Mouse (Mus musculus): ENCODE measurements at regions not wholly inside any gene's neighbourhood (a gene's known extent, or its start where the extent isn't known, plus 50 kb on each side); places are given as distances from the start of the nearest gene placed in this dataset.

DNA sequence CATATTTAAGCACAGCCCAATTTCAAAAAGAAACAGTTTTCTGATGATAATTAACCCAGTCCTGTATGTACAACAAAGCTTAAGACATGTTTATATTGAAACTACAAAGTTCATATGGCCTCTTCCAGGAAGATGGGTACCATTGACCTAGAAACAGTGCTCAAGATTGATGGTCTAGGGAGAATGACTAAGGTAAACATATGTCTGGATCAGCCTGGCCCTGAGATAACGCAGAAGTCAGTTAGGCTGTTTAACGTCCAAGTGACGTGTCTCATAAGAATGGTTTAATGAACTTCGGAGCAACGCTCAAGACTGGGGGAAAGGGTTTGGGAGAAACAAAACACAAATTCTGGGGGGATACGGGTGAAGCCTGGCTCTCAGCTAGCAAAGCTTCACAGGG, 60.8 kb upstream of the Plcz1 start:
- H3K27ac ChIP-seq (ENCODE audit: low read depth, low read length): no peak overlapping the region
- DNase-seq (no peak), ATAC-seq (no peak)
- WGBS: 94% methylated on average over 6 of the region's 6 CpGs
- no peaks in the 10 kb centered on the region for H3K9me3 ChIP-seq (ENCODE audit: low read length)
- H3K9ac ChIP-seq: no peak overlapping the region
- no peaks in the 10 kb centered on the region for H3K4me1 ChIP-seq (ENCODE audit: insufficient read depth)
- no peak for TF ChIP-seq CTCF (IDR thresholded peaks at IDR 0.05; ENCODE audit: low read depth)
- H3K36me3 ChIP-seq (ENCODE audit: insufficient read depth): no peaks in the 10 kb centered on the region
- H3K4me3 ChIP-seq (ENCODE audit: low read depth, low read length): no peak overlapping the region
- no peaks in the 10 kb centered on the region for H3K27me3 ChIP-seq (ENCODE audit: insufficient read depth, low read length)
- H3K4me2 ChIP-seq (ENCODE audit: low read depth): no peak overlapping the region

DNA sequence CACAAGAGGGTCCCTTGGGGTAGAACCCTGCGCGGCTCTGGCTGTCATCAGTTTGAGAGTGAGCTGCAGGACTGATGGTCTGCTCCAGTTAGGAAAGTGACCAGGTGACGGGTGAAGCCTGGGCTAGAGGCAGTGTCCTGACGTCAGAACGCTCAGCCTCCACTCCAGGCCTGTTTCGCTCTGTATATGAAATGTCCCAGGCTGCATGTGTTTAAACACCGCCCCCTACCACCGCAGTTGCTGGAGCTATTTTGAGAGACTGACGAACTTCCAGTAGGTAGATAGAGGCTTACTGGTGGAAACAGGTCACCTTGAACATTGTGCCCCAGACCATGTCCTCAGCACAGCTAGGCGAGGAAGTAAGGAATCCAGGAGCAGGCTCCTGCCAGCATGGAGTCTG, 54.2 kb upstream of the Plcz1 start:
- no peak overlapping the region for H3K27ac ChIP-seq (ENCODE audit: low read depth, low read length)
- H3K36me3 ChIP-seq (ENCODE audit: insufficient read depth): no peaks in the 10 kb centered on the region
- DNase-seq (no peak), ATAC-seq (no peak)
- no peak overlapping the region for H3K4me3 ChIP-seq (ENCODE audit: low read depth, low read length)
- H3K4me1 ChIP-seq (ENCODE audit: insufficient read depth): no peaks in the 10 kb centered on the region
- H3K27me3 ChIP-seq (ENCODE audit: insufficient read depth, low read length): no peaks in the 10 kb centered on the region
- 88% methylated on average over 10 of the region's 10 CpGs for WGBS
- H3K9ac ChIP-seq: no peak overlapping the region
- H3K4me2 ChIP-seq (ENCODE audit: low read depth): no peak overlapping the region
- no peaks in the 10 kb centered on the region for H3K9me3 ChIP-seq (ENCODE audit: low read length)
- no peak for TF ChIP-seq CTCF (IDR thresholded peaks at IDR 0.05; ENCODE audit: low read depth)
